Mouse (Mus musculus): ENCODE results near the gene Wdr93. TPM values are rescaled to one million over a fixed set of nuclear protein-coding genes. Genes with fewer than 3 reads are reported as not detected.

Wdr93 gene
- polyA plus RNA-seq, 1 experiment = not detected

GRCm38 (mm10) chr7:79727091-79727490 is 15.9 kb upstream of the Wdr93 start:
- Histone ChIP-seq H3K4me3 (ENCODE audit: insufficient read depth, low read depth, low read length) (no peak overlapping the region), H3K27ac (ENCODE audit: insufficient read depth, low read depth, low read length) (no peak overlapping the region), H3K4me1 (ENCODE audit: control insufficient read depth, insufficient read depth, low read length) (no peaks in the 10 kb centered on the region)
- WGBS = 19% methylated on average over 2 of the region's 2 CpGs
- TF ChIP-seq POLR2A (IDR thresholded peaks at IDR 0.05; ENCODE audit: insufficient read depth, low read depth, low read length) = no peak
- no peak for TF ChIP-seq CTCF (IDR thresholded peaks at IDR 0.05; ENCODE audit: insufficient read depth, low read depth, low read length)

GRCm38 (mm10) chr7:79728219-79728618 is 14.7 kb upstream of the Wdr93 start:
- no peak overlapping the region for H3K27ac ChIP-seq (ENCODE audit: insufficient read depth, low read depth, low read length)
- H3K4me3 ChIP-seq (ENCODE audit: insufficient read depth, low read depth, low read length) = no peak overlapping the region
- H3K4me1 ChIP-seq (ENCODE audit: control insufficient read depth, insufficient read depth, low read length) = no peaks in the 10 kb centered on the region
- 0 out of 2 replicates have a peak, but pooled peaks have one; percentile 11 for TF ChIP-seq CTCF (IDR thresholded peaks at IDR 0.05; ENCODE audit: insufficient read depth, low read depth, low read length)
- TF ChIP-seq POLR2A (IDR thresholded peaks at IDR 0.05; ENCODE audit: insufficient read depth, low read depth, low read length) = no peak
- WGBS = 44% methylated on average over 6 of the region's 6 CpGs

GRCm38 (mm10) chr7:79729169-79729568 is 13.8 kb upstream of the Wdr93 start:
- WGBS = 3% methylated on average over 8 of the region's 8 CpGs
- TF ChIP-seq POLR2A (IDR thresholded peaks at IDR 0.05; ENCODE audit: insufficient read depth, low read depth, low read length) (no peak), CTCF (IDR thresholded peaks at IDR 0.05; ENCODE audit: insufficient read depth, low read depth, low read length) (peak; percentile 87)
- no peaks in the 10 kb centered on the region for H3K4me1 ChIP-seq (ENCODE audit: control insufficient read depth, insufficient read depth, low read length)
- no peak overlapping the region for H3K4me3 ChIP-seq (ENCODE audit: insufficient read depth, low read depth, low read length)
- no peak overlapping the region for H3K27ac ChIP-seq (ENCODE audit: insufficient read depth, low read depth, low read length)

GRCm38 (mm10) chr7:79729743-79730370 is 13.1 kb upstream of the Wdr93 start:
- Histone ChIP-seq H3K4me1 (ENCODE audit: control insufficient read depth, insufficient read depth, low read length) (no peaks in the 10 kb centered on the region), H3K27ac (ENCODE audit: insufficient read depth, low read depth, low read length) (no peak overlapping the region), H3K4me3 (ENCODE audit: insufficient read depth, low read depth, low read length) (no peak overlapping the region)
- TF ChIP-seq POLR2A (IDR thresholded peaks at IDR 0.05; ENCODE audit: insufficient read depth, low read depth, low read length) (no peak), CTCF (IDR thresholded peaks at IDR 0.05; ENCODE audit: insufficient read depth, low read depth, low read length) (no peak)
- 66% methylated on average over 11 of the region's 11 CpGs for WGBS

- H3K27ac ChIP-seq (ENCODE audit: insufficient read depth, low read depth, low read length) = no peak overlapping the region
- 89% methylated on average over 13 of the region's 13 CpGs for WGBS
- no peak for TF ChIP-seq CTCF (IDR thresholded peaks at IDR 0.05; ENCODE audit: insufficient read depth, low read depth, low read length)
- no peak for TF ChIP-seq POLR2A (IDR thresholded peaks at IDR 0.05; ENCODE audit: insufficient read depth, low read depth, low read length)
- no peaks in the 10 kb centered on the region for H3K4me1 ChIP-seq (ENCODE audit: control insufficient read depth, insufficient read depth, low read length)
- H3K4me3 ChIP-seq (ENCODE audit: insufficient read depth, low read depth, low read length) = no peak overlapping the region
These were observed 11.5 kb upstream of the Wdr93 start for GRCm38 (mm10) chr7:79731438-79731837.

- no peak within 1 kb of the TSS for H3K27ac ChIP-seq (ENCODE audit: insufficient read depth, low read depth, low read length)
- WGBS = 89% methylated on average over 4 of the region's 4 CpGs
- H3K4me3 ChIP-seq (ENCODE audit: insufficient read depth, low read depth, low read length) = no peak within 1 kb of the TSS
- TF ChIP-seq CTCF (IDR thresholded peaks at IDR 0.05; ENCODE audit: insufficient read depth, low read depth, low read length) (no peak), POLR2A (IDR thresholded peaks at IDR 0.05; ENCODE audit: insufficient read depth, low read depth, low read length) (no peak)
- no peaks in the 10 kb centered on the region for H3K4me1 ChIP-seq (ENCODE audit: control insufficient read depth, insufficient read depth, low read length)
These were observed 10.3 kb upstream of the Wdr93 start, which contains the start of gene Plin1 for GRCm38 (mm10) chr7:79732622-79733021. Plin1 (minus strand) TSS chr7:79732903.

GRCm38 (mm10) chr7:79734563-79734962 is 8.4 kb upstream of the Wdr93 start:
- TF ChIP-seq CTCF (IDR thresholded peaks at IDR 0.05; ENCODE audit: insufficient read depth, low read depth, low read length) = no peak
- TF ChIP-seq POLR2A (IDR thresholded peaks at IDR 0.05; ENCODE audit: insufficient read depth, low read depth, low read length) = no peak
- H3K4me1 ChIP-seq (ENCODE audit: control insufficient read depth, insufficient read depth, low read length) = no peaks in the 10 kb centered on the region
- WGBS = 61% methylated on average over 8 of the region's 8 CpGs
- H3K4me3 ChIP-seq (ENCODE audit: insufficient read depth, low read depth, low read length) = no peak overlapping the region
- H3K27ac ChIP-seq (ENCODE audit: insufficient read depth, low read depth, low read length) = no peak overlapping the region

GRCm38 (mm10) chr7:79736511-79736910 is 6.5 kb upstream of the Wdr93 start:
- Histone ChIP-seq H3K4me1 (ENCODE audit: control insufficient read depth, insufficient read depth, low read length) (no peaks in the 10 kb centered on the region), H3K4me3 (ENCODE audit: insufficient read depth, low read depth, low read length) (no peak overlapping the region), H3K27ac (ENCODE audit: insufficient read depth, low read depth, low read length) (no peak overlapping the region)
- no peak for TF ChIP-seq CTCF (IDR thresholded peaks at IDR 0.05; ENCODE audit: insufficient read depth, low read depth, low read length)
- TF ChIP-seq POLR2A (IDR thresholded peaks at IDR 0.05; ENCODE audit: insufficient read depth, low read depth, low read length) = no peak
- WGBS = 95% methylated on average over 14 of the region's 14 CpGs

GRCm38 (mm10) chr7:79738913-79739312 is 4.0 kb upstream of the Wdr93 start:
- WGBS = 98% methylated on average over 2 of the region's 2 CpGs
- TF ChIP-seq POLR2A (IDR thresholded peaks at IDR 0.05; ENCODE audit: insufficient read depth, low read depth, low read length) = no peak
- no peak for TF ChIP-seq CTCF (IDR thresholded peaks at IDR 0.05; ENCODE audit: insufficient read depth, low read depth, low read length)
- Histone ChIP-seq H3K27ac (ENCODE audit: insufficient read depth, low read depth, low read length) (no peak overlapping the region), H3K4me1 (ENCODE audit: control insufficient read depth, insufficient read depth, low read length) (0 out of 2 replicates have a peak, but pooled peaks cover 2% of the 10 kb centered on the region), H3K4me3 (ENCODE audit: insufficient read depth, low read depth, low read length) (no peak overlapping the region)
